ENCODE assay signal across 28 mouse cellular contexts in genomic region chr17:83522590-83523379, GRCm38 (mm10). TPM values are rescaled to one million over a fixed set of nuclear protein-coding genes. Genes with fewer than 3 reads are reported as not detected.
A peak's percentile ranks its signal among the peaks of the same experiment; 100 is the strongest.
DNase-seq lines count a peak whose midpoint lies in the region; ATAC-seq and TF ChIP-seq lines count a peak whose summit lies in the region.
"Had no signal": no experiment of that assay in that cellular context is flagged by ENCODE, and none has a peak within 500 bp of the region (broad histone marks: within the 10 kb centered on the region; RNA-seq: fewer than 3 reads in every experiment).

No protein-coding gene starts in this region.

- ATAC-seq in kidney, embryonic 14.5 days (ENCODE audit: low FRiP score, low TSS enrichment) = no peak
- peak; percentile 57; the same call in 1 of the 2 replicates for ATAC-seq in kidney, postnatal 0 days (replicated peaks; ENCODE audit: low FRiP score, low read depth)
- no peak for ATAC-seq in megakaryocyte-erythroid progenitor cell, adult 5-6 weeks (replicated peaks; ENCODE audit: low FRiP score, low TSS enrichment, poor library complexity, severe bottlenecking)
- ATAC-seq in intestine, embryonic 15.5 days = no peak
- ATAC-seq: forebrain, embryonic 16.5 days had no signal

- H3K9ac ChIP-seq in kidney, embryonic 14.5 days (ENCODE audit: low read depth, low read length) = no peak overlapping the region
- H3K9ac ChIP-seq in kidney, postnatal 0 days (ENCODE audit: low read depth, low read length) = no peak overlapping the region
- H3K9ac ChIP-seq in intestine, embryonic 15.5 days = no peak overlapping the region
- H3K9ac ChIP-seq: hindbrain, embryonic 13.5 days; limb, embryonic 12.5 days; liver, embryonic 15.5 days; lung, embryonic 14.5 days; neural tube, embryonic 13.5 days had no signal

- H3K4me1 ChIP-seq in kidney, embryonic 14.5 days (ENCODE audit: control insufficient read depth, insufficient read depth, low read length) = peaks cover 30% of the 10 kb centered on the region
- H3K4me1 ChIP-seq in kidney, adult 2 months (ENCODE audit: control insufficient read depth, insufficient read depth, low read length) = peaks cover 13% of the 10 kb centered on the region
- peaks cover 34% of the 10 kb centered on the region for H3K4me1 ChIP-seq in kidney, postnatal 0 days (replicated peaks; ENCODE audit: insufficient read depth, low read length)
- peaks cover 20% of the 10 kb centered on the region for H3K4me1 ChIP-seq in intestine, embryonic 15.5 days (replicated peaks)

- H3K36me3 ChIP-seq in kidney, embryonic 14.5 days (ENCODE audit: control insufficient read depth, insufficient read depth, low read length) = no peaks in the 10 kb centered on the region
- H3K36me3 ChIP-seq in kidney, adult 2 months (ENCODE audit: control insufficient read depth, insufficient read depth, low read length) = no peaks in the 10 kb centered on the region
- no peaks in the 10 kb centered on the region for H3K36me3 ChIP-seq in kidney, postnatal 0 days (ENCODE audit: insufficient read depth, low read length)
- H3K36me3 ChIP-seq in myocyte (ENCODE audit: control insufficient read depth, insufficient read depth) = no peaks in the 10 kb centered on the region
- no peaks in the 10 kb centered on the region for H3K36me3 ChIP-seq in intestine, embryonic 15.5 days
- H3K36me3 ChIP-seq: hindbrain, embryonic 13.5 days; limb, embryonic 12.5 days; liver, embryonic 15.5 days; neural tube, embryonic 13.5 days had no signal

- H3K4me3 ChIP-seq in kidney, embryonic 14.5 days (ENCODE audit: low read length) = no peak overlapping the region
- no peak overlapping the region for H3K4me3 ChIP-seq in kidney, adult 2 months (ENCODE audit: insufficient read depth, low read depth, low read length)
- H3K4me3 ChIP-seq in kidney, postnatal 0 days (replicated peaks; ENCODE audit: low read depth, low read length) = no peak overlapping the region
- H3K4me3 ChIP-seq in myocyte = no peak overlapping the region
- H3K4me3 ChIP-seq in intestine, embryonic 15.5 days (replicated peaks) = no peak overlapping the region
- H3K4me3 ChIP-seq: erythroblast, embryonic 14.5 days; gastrocnemius, adult 2 months; hindbrain, embryonic 13.5 days; limb, embryonic 12.5 days; liver, embryonic 15.5 days; neural tube, embryonic 13.5 days had no signal

- H3K27me3 ChIP-seq in kidney, embryonic 14.5 days (ENCODE audit: control insufficient read depth, insufficient read depth, low read length) = no peaks in the 10 kb centered on the region
- no peaks in the 10 kb centered on the region for H3K27me3 ChIP-seq in kidney, adult 2 months (replicated peaks; ENCODE audit: control insufficient read depth, insufficient read depth, low read length)
- H3K27me3 ChIP-seq in kidney, postnatal 0 days (ENCODE audit: insufficient read depth, low read length) = no peaks in the 10 kb centered on the region
- no peaks in the 10 kb centered on the region for H3K27me3 ChIP-seq in myocyte (ENCODE audit: control insufficient read depth, insufficient read depth, insufficient read length)
- H3K27me3 ChIP-seq in intestine, embryonic 15.5 days (replicated peaks) = no peaks in the 10 kb centered on the region
- H3K27me3 ChIP-seq: CH12.LX; liver, embryonic 15.5 days; neural tube, embryonic 13.5 days had no signal

- DNase-seq in kidney, adult 11 months = peak; percentile 35
- peak; percentile 72 for DNase-seq in kidney, adult 2 months
- peak; percentile 43 for DNase-seq in kidney, postnatal 0 days (ENCODE audit: low spot score)
- no peak for DNase-seq in urinary bladder, postnatal 25 days (ENCODE audit: low spot score)
- DNase-seq: adrenal gland, postnatal 14 days; cerebellum, adult 11 months; cerebellum, postnatal 10 days; gastrocnemius, adult 2 months; gastrocnemius, postnatal 36 days; heart, adult 18-20 months; heart, postnatal 4 days; layer of hippocampus, adult 9-11 months; lung, embryonic 14.5 days; lung, postnatal 14 days; right cerebral cortex, postnatal 4 days had no signal

- 37% methylated on average over 7 of the region's 7 CpGs for WGBS in kidney, embryonic 14.5 days
- 35% methylated on average over 7 of the region's 7 CpGs for WGBS in kidney, adult 2 months
- 36% methylated on average over 7 of the region's 7 CpGs for WGBS in kidney, postnatal 0 days
- 70% methylated on average over 7 of the region's 7 CpGs for WGBS in intestine, embryonic 15.5 days

- H3K79me2 ChIP-seq in myocyte (ENCODE audit: control insufficient read depth, insufficient read depth) = no peaks in the 10 kb centered on the region

- H3K9me3 ChIP-seq in kidney, embryonic 14.5 days (ENCODE audit: control insufficient read depth, low read length) = no peaks in the 10 kb centered on the region
- H3K9me3 ChIP-seq in kidney, postnatal 0 days (replicated peaks; ENCODE audit: low read length) = no peaks in the 10 kb centered on the region
- no peaks in the 10 kb centered on the region for H3K9me3 ChIP-seq in intestine, embryonic 15.5 days
- H3K9me3 ChIP-seq: hindbrain, embryonic 13.5 days; limb, embryonic 12.5 days; liver, embryonic 15.5 days; neural tube, embryonic 13.5 days had no signal

- no peak overlapping the region for H3K4me2 ChIP-seq in kidney, embryonic 14.5 days (replicated peaks; ENCODE audit: low read depth, low read length)
- 0 out of 2 replicates have a peak overlapping the region, but pooled peaks have one; percentile 8 for H3K4me2 ChIP-seq in kidney, postnatal 0 days (ENCODE audit: low read length)
- H3K4me2 ChIP-seq in myocyte (ENCODE audit: low read depth) = peak overlapping the region; percentile 38
- H3K4me2 ChIP-seq in intestine, embryonic 15.5 days (replicated peaks) = no peak overlapping the region
- H3K4me2 ChIP-seq: heart, embryonic 11.5 days; hindbrain, embryonic 13.5 days; limb, embryonic 12.5 days; liver, embryonic 15.5 days; lung, embryonic 14.5 days; midbrain, embryonic 11.5 days; neural tube, embryonic 13.5 days had no signal

- no peak for TF ChIP-seq CTCF in kidney, adult 2 months (conservative IDR thresholded peaks at IDR 0.05; ENCODE audit: insufficient read depth, insufficient read length, low read depth, low read length)
- no peak for TF ChIP-seq CTCF in kidney, postnatal 0 days (IDR thresholded peaks at IDR 0.05; ENCODE audit: low read depth)

- H3ac ChIP-seq in myocyte (ENCODE audit: control insufficient read depth, insufficient read length) = no peak overlapping the region

- H3K27ac ChIP-seq in kidney, embryonic 14.5 days (ENCODE audit: low read depth, low read length) = no peak overlapping the region
- peak overlapping the region; percentile 49 for H3K27ac ChIP-seq in kidney, adult 2 months (ENCODE audit: insufficient read depth, low read depth, low read length)
- H3K27ac ChIP-seq in kidney, postnatal 0 days = peak overlapping the region; percentile 60
- H3K27ac ChIP-seq in intestine, embryonic 15.5 days = no peak overlapping the region
- H3K27ac ChIP-seq: gastrocnemius, adult 2 months; hindbrain, embryonic 13.5 days; limb, embryonic 12.5 days; liver, embryonic 15.5 days; neural tube, embryonic 13.5 days had no signal

- no peak for TF ChIP-seq POLR2A in kidney, adult 2 months (IDR thresholded peaks at IDR 0.05; ENCODE audit: low read depth, low read length)
- TF ChIP-seq POLR2A in myocyte (IDR thresholded peaks at IDR 0.05; ENCODE audit: insufficient read length, low read depth) = no peak

TF ChIP-seq in myocyte, 11 proteins besides CTCF, POLR2A, EP300 and RAD21:
- TF ChIP-seq MYOD1 (IDR thresholded peaks at IDR 0.05; ENCODE audit: control insufficient read depth in 1 of 3, insufficient read length in 2 of 3, low read depth in 2 of 3) = no peak
- no peak for TF ChIP-seq CEBPB (IDR thresholded peaks at IDR 0.05; ENCODE audit: insufficient read depth, poor library complexity, severe bottlenecking)
- TF ChIP-seq MYOG (IDR thresholded peaks at IDR 0.05; ENCODE audit: control insufficient read depth in 1 of 3, insufficient read depth in 1 of 3, insufficient read length in 2 of 3, low read depth in 2 of 3) = no peak
- no peak for TF ChIP-seq POLR2AphosphoS2 (IDR thresholded peaks at IDR 0.05; ENCODE audit: insufficient read length, low read depth)
- no peak for TF ChIP-seq REST (IDR thresholded peaks at IDR 0.05; ENCODE audit: insufficient read depth, insufficient read length)
- TF ChIP-seq SRF (IDR thresholded peaks at IDR 0.05; ENCODE audit: control insufficient read depth, insufficient read length, low read depth) = no peak
- no peak for TF ChIP-seq MAX (IDR thresholded peaks at IDR 0.05; ENCODE audit: low read depth)
- no peak for TF ChIP-seq TCF12 (IDR thresholded peaks at IDR 0.05; ENCODE audit: insufficient read depth, poor library complexity, severe bottlenecking)
- TF ChIP-seq E2F4 (IDR thresholded peaks at IDR 0.05; ENCODE audit: insufficient read depth) = no peak
- no peak for TF ChIP-seq TCF3 (IDR thresholded peaks at IDR 0.05; ENCODE audit: insufficient read length, low read depth)
- TF ChIP-seq USF1 (IDR thresholded peaks at IDR 0.05; ENCODE audit: low read depth) = no peak

RNA-seq across cellular contexts. Expression of gene Cox7a2l, which starts 5.7 kb away (rescaled TPM):
- polyA plus RNA-seq in kidney, embryonic 14.5 days (2014; fragmentation: Nextera tagmentation; extraction: Ambion mirVana) = 199 and 214 TPM in 2 replicates
- polyA plus RNA-seq in kidney, adult 2 months (2012; rRNA removed) = 165 and 201 TPM in 2 replicates
- 258 and 279 TPM in 2 replicates for polyA plus RNA-seq in kidney, postnatal 0 days (2015; fragmentation: Nextera tagmentation; extraction: Ambion mirVana)
- polyA plus RNA-seq in myocyte (2012; fragmentation: generic; extraction: Trizol) = 298 TPM
- total RNA-seq in megakaryocyte-erythroid progenitor cell, adult 5-6 weeks (2014; fragmentation: Nextera tagmentation) = 214 and 239 TPM in 2 replicates
- 161 and 186 TPM in 2 replicates for total RNA-seq in megakaryocyte-erythroid progenitor cell, adult 5-6 weeks (2017)
- polyA plus RNA-seq in intestine, embryonic 15.5 days (2015; fragmentation: Nextera tagmentation; extraction: Ambion mirVana) = 181 and 186 TPM in 2 replicates

Comparison
In these comparisons a context has a peak if more than half of its experiments do, and no peak if none do; other contexts are left out.
1. H3K27ac ChIP-seq: peak in kidney, adult 2 months (single experiment) and kidney, postnatal 0 days (single experiment); none in kidney, embryonic 14.5 days (single experiment) and intestine, embryonic 15.5 days (single experiment).
2. H3K4me2 ChIP-seq: peak in kidney, postnatal 0 days (single experiment) and myocyte (single experiment); none in kidney, embryonic 14.5 days (single experiment) and intestine, embryonic 15.5 days (single experiment).